Mouse (Mus musculus): ENCODE data around the gene Krtap4-13.
"Not testable (repeated sequence)": the region's sequence is repeated elsewhere in the genome, so short reads cannot be mapped to it uniquely, and the experiment has no call there.

The Krtap4-13 gene

GRCm38 (mm10) chr11:99809792-99810191, at the start of gene Krtap4-13:
Gene Krtap4-13, minus strand, starts transcription at chr11:99809892.
- not testable (repeated sequence) for DNase-seq (ENCODE audit: low read depth, low spot score)

DNA sequence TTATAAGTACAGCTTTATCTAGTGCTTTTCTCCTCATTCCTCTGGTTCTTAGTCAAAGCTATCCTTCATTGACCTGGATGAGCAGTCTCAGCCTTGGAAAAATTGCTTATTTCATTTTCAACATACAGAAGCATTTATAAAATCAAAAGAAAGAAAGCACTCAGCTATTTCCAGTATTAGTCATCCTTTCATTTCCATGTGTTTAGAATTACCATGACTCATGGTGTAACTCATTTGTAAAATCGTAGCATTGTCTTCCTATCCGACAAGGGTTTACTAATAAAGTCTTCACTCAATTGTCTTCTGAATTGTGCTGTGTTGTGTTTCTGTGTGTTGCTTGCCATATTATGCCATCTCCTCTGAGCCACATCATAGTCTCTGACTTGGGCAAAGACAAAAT, 49.1 kb upstream of the Krtap4-13 start:
- no peak for DNase-seq (ENCODE audit: low read depth, low spot score)

DNA sequence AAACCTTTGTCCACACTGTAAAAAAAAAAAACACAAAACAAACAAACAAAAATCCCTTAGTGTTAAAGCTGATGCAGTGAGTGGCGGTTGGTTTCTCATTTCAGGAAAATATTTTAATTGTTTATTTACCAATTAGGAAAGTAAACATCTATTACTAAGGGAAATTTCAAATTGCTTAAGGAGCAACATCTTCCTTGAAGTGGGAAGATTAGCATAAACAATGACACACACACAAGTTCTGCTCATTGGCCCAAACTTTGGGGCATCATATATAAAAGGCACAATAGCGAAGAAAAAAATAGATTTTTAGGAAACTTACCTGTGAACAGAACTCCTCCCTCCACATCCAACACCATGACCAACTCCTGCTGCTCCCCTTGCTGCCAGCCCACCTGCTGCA, 47.9 kb upstream of the Krtap4-13 start, which contains the start of gene Gm11568:
TSS of gene Gm11568 (plus strand) at position 301 of the 400 bp plus-strand sequence.
- DNase-seq (ENCODE audit: low read depth, low spot score): no peak

DNA sequence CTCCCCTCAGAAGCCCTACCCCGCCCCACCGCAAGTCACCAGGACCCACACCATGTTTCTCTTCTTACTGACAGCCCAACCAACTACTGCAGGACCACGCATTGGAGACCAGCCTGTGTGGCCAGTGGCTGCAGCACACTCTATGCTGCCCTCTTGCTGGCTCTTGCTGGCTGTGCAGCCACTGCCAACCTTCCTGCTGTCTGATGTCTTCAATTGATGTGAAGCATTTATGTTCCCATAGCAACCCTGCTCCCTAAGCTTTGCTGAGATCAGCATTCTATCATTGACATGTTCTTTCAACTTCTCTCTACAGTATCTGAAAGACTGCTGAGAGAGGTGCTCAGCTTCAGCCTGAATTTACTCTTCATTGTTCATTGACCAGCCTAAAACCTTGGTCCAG, 44.4 kb upstream of the Krtap4-13 start:
- DNase-seq (ENCODE audit: low read depth, low spot score): peak; percentile 18

DNA sequence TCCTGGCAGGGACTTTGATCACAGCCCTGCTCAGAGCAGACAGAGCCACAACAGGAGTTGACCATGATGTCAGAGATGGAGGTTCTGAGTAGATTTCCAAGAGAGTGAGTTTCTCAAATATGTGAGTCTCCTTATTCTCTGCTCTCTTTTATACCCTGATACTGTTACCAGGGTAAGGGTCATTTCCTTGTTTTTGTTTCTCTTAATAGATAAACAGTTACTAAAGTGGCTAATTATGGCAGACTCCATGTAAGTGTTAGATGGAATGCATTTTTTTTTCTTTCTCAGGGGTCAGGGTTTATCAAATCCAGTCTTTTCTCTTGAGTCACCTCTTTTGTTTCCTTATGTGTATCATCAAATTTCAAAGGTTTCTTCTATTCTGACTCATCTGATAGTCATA, 41.8 kb upstream of the Krtap4-13 start, which contains the start of gene Krtap4-16:
TSS of gene Krtap4-16 (minus strand) at position 101 of the 400 bp plus-strand sequence.
- no peak for DNase-seq (ENCODE audit: low read depth, low spot score)

GRCm38 (mm10) chr11:99846746-99847145, 37.1 kb upstream of the Krtap4-13 start:
- DNase-seq (ENCODE audit: low read depth, low spot score): no peak

DNA sequence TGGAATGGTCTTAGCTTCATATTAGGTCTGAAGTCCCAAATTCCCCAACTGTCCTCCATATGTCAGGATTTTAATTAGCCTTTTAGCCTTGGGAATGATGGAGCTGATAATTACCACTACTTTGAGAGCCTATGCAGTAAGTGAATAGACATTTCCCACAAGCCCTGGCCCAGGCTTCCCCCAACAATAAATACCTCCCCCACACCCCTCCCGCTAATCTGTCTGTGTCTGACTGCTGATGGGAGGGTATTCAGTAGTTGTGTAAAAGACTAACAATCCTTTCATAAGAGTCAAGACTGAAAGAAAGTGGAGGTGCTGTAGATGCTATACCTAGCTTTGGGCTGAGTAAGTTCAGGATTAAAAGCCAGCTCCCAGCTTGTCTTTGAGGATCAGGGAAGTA, 32.5 kb upstream of the Krtap4-13 start:
- DNase-seq (ENCODE audit: low read depth, low spot score): no peak

- no peak for DNase-seq (ENCODE audit: low read depth, low spot score)
Observed at GRCm38 (mm10) chr11:99837966-99838365, 28.3 kb upstream of the Krtap4-13 start, which contains the start of gene 2300003K06Rik. Gene 2300003K06Rik, minus strand, starts transcription at chr11:99838066.

DNA sequence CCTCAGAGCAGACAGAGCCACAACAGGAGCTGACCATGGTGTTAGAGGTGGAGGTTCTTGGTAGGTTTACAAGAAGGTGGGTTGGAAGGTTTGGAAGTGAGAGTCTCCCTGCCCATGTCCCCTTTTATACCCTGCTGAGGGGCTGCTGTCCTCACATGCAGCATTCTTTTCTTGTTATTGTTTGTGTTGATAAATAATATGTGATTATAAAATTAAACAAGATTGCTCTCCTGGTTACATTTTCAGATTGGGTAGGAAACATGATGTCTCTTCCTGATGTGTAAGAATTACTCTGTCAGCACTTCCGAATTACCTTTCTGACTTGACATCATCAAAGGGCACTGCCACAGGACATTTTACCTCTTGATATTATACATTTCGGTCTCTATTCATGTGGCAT, 5.9 kb upstream of the Krtap4-13 start, which contains the start of gene Gm11564:
TSS of gene Gm11564 (minus strand) at position 101 of the 400 bp plus-strand sequence.
- DNase-seq (ENCODE audit: low read depth, low spot score): not testable (repeated sequence)

GRCm38 (mm10) chr11:99804346-99804745, 5.3 kb downstream of the Krtap4-13 start, which contains the start of gene Gm11554:
Gene Gm11554, minus strand, starts transcription at chr11:99804446.
- DNase-seq (ENCODE audit: low read depth, low spot score): not testable (repeated sequence)

- DNase-seq (ENCODE audit: low read depth, low spot score): not testable (repeated sequence)
Observed at GRCm38 (mm10) chr11:99798832-99799231, 10.9 kb downstream of the Krtap4-13 start, which contains the start of gene Gm11569. Gene Gm11569, minus strand, starts transcription at chr11:99798932.

- DNase-seq (ENCODE audit: low read depth, low spot score): no peak
Observed at GRCm38 (mm10) chr11:99793367-99793766, 16.3 kb downstream of the Krtap4-13 start, which contains the start of gene Gm11596. Gene Gm11596, minus strand, starts transcription at chr11:99793467.

DNA sequence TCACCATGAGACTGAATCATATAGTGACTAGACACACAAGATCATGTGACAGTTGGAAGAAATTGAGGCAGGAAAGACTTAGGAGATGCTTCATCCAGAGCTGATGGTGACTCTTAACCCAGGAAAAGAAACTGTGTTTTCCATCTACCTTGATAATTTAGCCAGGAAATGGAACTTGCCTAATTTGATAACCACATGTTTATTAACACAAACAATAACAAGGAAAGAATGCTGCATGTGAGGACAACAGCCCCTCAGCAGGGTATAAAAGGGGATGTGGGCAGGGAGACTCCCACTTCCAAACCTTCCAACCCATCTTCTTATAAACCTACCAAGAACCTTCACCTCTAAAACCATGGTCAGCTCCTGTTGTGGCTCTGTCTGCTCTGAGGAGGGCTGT, 24.8 kb downstream of the Krtap4-13 start, which contains the start of gene Krtap4-9:
TSS of gene Krtap4-9 (plus strand) at position 301 of the 400 bp plus-strand sequence.
- not testable (repeated sequence) for DNase-seq (ENCODE audit: low read depth, low spot score)

DNA sequence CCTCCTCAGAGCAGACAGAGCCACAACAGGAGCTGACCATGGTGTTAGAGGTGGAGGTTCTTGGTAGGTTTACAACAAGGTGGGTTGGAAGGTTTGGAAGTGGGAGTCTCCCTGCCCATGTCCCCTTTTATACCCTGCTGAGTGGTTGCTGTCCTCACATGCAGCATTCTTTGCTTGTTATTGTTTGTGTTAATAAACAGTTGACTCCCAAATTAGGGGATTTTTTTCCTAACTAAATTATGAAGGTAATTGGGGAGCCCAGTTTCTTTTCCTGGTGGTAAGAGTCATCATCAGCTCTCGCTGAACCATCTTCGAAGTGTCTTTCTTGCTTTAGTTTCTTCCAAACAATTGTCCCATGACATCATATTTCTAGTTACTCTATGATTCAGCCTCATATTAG, 29.1 kb downstream of the Krtap4-13 start, which contains the start of gene Krtap4-8:
TSS of gene Krtap4-8 (minus strand) at position 101 of the 400 bp plus-strand sequence.
- DNase-seq (ENCODE audit: low read depth, low spot score): no peak

GRCm38 (mm10) chr11:99778401-99778800, 31.3 kb downstream of the Krtap4-13 start:
- DNase-seq (ENCODE audit: low read depth, low spot score): no peak

DNA sequence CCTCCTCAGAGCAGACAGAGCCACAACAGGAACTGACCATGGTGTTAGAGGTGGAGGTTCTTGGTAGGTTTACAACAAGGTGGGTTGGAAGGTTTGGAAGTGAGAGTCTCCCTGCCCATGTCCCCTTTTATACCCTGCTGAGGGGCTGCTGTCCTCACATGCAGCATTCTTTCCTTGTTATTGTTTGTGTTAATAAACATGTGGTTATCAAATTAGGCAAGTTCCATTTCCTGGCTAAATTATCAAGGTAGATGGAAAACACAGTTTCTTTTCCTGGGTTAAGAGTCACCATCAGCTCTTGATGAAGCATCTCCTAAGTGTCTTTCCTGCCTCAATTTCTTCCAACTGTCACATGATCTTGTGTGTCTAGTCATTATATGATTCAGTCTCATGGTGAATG, 36.9 kb downstream of the Krtap4-13 start, which contains the start of gene Gm11595:
TSS of gene Gm11595 (minus strand) at position 101 of the 400 bp plus-strand sequence.
- DNase-seq (ENCODE audit: low read depth, low spot score): not testable (repeated sequence)

DNA sequence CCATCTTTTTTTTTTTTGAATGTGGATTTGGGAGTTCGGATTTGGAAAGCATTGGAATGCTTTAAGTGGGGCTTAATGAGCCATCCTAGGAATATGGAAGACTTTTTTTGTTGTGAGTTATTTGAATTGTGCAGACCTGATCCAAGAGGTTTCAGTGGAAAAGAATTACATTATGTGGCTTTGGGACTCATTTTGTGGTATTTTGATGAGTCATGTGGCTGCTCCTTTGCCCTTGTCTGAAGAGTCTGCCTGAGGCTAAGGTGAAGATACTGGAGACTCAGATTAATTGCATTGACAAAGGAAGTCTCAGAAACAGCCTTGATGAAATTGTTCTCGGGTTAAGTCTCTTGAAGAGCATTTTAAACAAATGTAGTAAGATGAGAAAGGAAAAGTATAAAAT, 41.3 kb downstream of the Krtap4-13 start:
- no peak for DNase-seq (ENCODE audit: low read depth, low spot score)

All from ZHBTc4 (cell line).